Mouse (Mus musculus): ENCODE measurements around the gene Mrpl2.

DNA sequence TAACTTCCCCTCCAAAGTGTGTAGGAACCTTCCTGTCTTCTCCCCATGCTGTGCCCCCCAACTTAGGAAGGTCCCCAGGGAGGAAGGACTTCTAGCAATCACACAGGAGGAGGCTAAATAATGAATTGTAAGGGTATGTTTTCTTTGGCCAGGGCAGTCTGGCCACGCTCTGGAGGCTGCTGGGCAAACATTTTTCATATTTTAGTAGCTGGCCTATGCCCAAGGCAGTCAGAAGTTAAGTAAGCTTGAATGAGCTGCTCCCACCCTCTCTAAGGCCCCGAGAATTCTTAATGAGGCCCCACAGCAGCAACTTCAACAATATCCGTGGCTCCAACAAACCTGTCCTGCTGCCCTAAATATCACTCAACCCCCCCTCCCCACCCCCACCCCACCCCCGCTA is 33.2 kb upstream of the Mrpl2 start:
- TF ChIP-seq CTCF (IDR thresholded peaks at IDR 0.05; ENCODE audit: control insufficient read depth, insufficient read depth, insufficient read length), result no peak
- TF ChIP-seq CEBPB (IDR thresholded peaks at IDR 0.05; ENCODE audit: low read depth), result no peak
- TF ChIP-seq MAX (IDR thresholded peaks at IDR 0.05), result no peak
- no peak for TF ChIP-seq USF1 (IDR thresholded peaks at IDR 0.05; ENCODE audit: low read depth)
